Mouse (Mus musculus): Measurements from ENCODE around the gene Neurod1. TPM values are rescaled to one million over a fixed set of nuclear protein-coding genes. Genes with fewer than 3 reads are reported as not detected.

The Neurod1 gene
- polyA plus RNA-seq (2014; fragmentation: Illumina TruSeq; extraction: RNeasy Lipid Tissue Mini Kit (QIAGEN cat#74804); ENCODE audit: low replicate concordance), result 12.7 TPM

GRCm38 (mm10) chr2:79456575-79457349 lies at the start of gene Neurod1, which contains the start of gene Cerkl:
TSS of gene Neurod1 (minus strand) at chr2:79456751.
TSS of gene Cerkl (minus strand) at chr2:79456785.

Other genes with a start within 250 kb of the Neurod1 start
- gene Itga4, start 201.3 kb downstream of the Neurod1 start, polyA plus RNA-seq (2014; fragmentation: Illumina TruSeq; extraction: RNeasy Lipid Tissue Mini Kit (QIAGEN cat#74804); ENCODE audit: low replicate concordance), result 17.3 TPM
- 1.7 TPM for gene Cerkl, start within 50 bp of the Neurod1 start, polyA plus RNA-seq (2014; fragmentation: Illumina TruSeq; extraction: RNeasy Lipid Tissue Mini Kit (QIAGEN cat#74804); ENCODE audit: low replicate concordance)
- 71.3 TPM for gene Itprid2, start 178.6 kb upstream of the Neurod1 start, polyA plus RNA-seq (2014; fragmentation: Illumina TruSeq; extraction: RNeasy Lipid Tissue Mini Kit (QIAGEN cat#74804); ENCODE audit: low replicate concordance)

Measured in small intestine, adult 10 weeks (tissue).